Mouse (Mus musculus): ENCODE data around the gene Myo15b.

GRCm38 (mm10) chr11:115844240-115844639 is 14.0 kb upstream of the Myo15b start:
- TF ChIP-seq POLR2A (IDR thresholded peaks at IDR 0.05; ENCODE audit: insufficient read depth, low read depth, low read length) (no peak), CTCF (IDR thresholded peaks at IDR 0.05) (no peak), EP300 (IDR thresholded peaks at IDR 0.05; ENCODE audit: insufficient read depth, low read depth, low read length) (no peak)
